Mouse (Mus musculus): ENCODE measurements around the gene Hsd17b14. TPM values are rescaled to one million over a fixed set of nuclear protein-coding genes. Genes with fewer than 3 reads are reported as not detected.
"Not testable (repeated sequence)": the region's sequence is repeated elsewhere in the genome, so short reads cannot be mapped to it uniquely, and the experiment has no call there.

Gene Hsd17b14
- total RNA-seq, 2 experiments from 2014 or later, result 0.41 TPM; not detected in 1

DNA sequence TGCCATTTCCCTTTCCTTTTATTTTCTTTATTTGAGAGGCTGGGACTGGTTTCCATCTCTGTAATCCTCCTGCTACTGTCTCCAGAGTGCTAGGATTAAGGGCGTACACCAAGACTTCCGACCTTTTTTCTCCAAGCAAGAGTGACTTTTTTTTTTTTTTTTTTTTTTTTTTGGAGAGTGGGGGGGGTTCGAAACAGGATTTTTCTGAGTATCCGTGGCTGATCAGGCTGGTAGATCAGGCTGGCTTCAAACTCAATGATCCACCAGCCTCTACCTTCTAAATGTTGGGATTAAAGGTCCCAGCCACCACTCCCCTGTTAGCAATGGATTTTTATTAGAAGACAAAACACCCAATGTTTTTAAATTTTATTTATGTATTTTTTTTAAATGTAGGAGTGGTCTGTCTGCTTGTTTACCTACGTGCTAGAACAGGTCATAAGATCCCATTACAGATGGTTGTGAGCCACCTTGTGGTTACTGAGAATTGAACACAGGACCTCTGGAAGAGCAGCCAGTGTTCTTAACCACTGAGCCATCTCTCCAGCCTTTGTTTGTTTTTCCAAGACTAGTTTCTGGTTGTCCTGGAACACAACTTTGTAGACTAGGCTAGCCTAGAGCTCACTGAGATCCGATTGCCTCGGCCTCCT, 28.1 kb upstream of the Hsd17b14 start:
- no peak for ATAC-seq (replicated peaks; ENCODE audit: poor library complexity, severe bottlenecking)

DNA sequence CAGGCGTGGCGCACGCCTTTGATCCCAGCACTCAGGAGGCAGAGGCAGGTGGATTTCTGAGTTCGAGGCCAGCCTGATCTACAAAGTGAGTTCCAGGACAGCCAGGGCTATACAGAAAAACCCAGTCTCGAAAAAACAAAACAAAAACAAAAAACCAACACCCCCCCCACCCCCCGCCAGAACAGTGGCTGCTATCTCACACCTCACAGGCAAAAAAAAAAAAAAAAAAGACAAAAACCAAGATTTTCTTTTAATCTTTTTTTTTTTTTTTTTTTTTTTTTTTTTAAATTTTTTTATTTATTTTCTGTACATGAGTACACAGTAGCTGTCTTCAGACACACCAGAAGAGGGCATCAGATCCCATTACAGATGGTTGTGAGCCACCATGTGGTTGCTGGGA, 27.5 kb upstream of the Hsd17b14 start:
- not testable (repeated sequence) for ATAC-seq (replicated peaks; ENCODE audit: poor library complexity, severe bottlenecking)

DNA sequence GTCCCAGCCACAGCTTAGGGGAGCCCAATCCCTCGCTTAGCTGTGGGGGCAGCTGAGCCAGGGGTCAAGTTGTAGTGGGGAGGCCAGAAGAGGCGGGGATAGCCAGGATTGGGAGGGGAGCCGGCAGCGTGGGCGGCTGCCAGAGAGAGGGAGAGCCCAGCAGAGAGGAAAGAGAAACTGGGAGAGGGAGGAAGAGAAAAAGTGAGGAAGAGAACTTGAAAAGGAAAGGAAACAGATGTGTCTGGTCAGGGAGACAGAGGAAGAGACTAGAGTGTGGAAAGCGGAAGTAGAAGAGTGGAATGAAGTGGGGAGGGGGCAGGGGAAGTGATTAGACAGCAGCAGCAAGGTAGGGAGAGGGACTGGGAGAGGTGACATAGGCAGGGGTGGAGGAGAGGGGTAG, 25.2 kb upstream of the Hsd17b14 start:
- peak; percentile 44 for ATAC-seq (replicated peaks; ENCODE audit: poor library complexity, severe bottlenecking)

DNA sequence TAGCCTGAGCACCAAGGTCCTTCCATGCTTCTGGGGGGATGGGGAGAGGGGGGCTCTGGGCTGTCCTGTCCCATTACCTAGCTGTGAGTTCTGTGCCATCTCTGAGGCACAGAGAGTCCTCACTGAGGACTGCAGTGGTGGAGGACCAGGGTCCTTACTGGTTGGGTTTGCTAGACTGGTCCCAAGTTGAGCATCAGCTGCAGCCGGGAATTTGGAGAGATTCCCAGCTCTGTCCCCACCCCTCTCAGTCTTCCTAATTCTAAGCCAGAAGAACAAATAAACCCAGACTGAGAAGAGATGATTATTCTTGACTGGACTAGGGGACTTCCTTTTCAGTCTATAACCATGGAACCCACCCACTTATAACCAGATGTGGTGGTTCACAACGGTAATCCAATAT, 24.1 kb upstream of the Hsd17b14 start:
- no peak for ATAC-seq (replicated peaks; ENCODE audit: poor library complexity, severe bottlenecking)

DNA sequence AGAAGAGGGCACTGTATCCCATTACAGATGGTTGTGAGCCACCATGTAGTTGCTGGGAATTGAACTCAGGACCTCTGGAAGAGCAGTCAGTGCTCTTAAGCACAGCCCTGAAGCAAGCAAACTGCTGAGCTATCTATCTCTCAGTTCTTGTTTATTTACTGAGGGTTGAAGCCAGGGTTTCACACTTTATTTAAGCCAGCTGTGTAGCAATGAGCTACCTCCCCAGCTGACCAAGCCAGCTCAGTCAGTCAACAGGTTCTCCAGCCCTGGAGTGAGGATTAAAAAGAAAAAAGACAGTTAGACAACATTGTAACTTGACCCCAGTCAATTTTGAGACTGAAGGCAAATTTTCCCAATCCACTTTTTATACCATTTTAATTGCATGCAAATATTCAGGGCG, 19.0 kb upstream of the Hsd17b14 start:
- no peak for ATAC-seq (replicated peaks; ENCODE audit: poor library complexity, severe bottlenecking)

DNA sequence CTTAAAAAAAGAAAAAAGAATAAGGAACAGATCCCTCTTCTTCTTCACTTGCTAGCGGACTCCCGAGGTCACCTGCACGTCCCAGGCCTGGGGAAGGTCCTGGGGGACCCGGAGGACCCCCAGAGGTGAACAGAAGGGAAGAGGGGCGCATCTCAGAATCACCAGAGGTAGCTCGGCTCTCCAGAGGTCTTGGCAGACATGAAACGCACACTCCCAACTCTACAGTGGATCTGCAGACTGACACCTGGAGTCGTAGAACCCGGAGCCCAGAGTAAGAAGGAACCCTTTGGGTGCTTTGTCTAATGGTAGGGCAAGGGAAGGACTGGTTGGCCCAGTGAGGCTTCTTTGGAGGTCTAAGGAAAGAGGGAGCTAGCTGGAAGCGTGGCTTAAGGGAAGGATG, 17.1 kb upstream of the Hsd17b14 start:
- no peak for ATAC-seq (replicated peaks; ENCODE audit: poor library complexity, severe bottlenecking)

DNA sequence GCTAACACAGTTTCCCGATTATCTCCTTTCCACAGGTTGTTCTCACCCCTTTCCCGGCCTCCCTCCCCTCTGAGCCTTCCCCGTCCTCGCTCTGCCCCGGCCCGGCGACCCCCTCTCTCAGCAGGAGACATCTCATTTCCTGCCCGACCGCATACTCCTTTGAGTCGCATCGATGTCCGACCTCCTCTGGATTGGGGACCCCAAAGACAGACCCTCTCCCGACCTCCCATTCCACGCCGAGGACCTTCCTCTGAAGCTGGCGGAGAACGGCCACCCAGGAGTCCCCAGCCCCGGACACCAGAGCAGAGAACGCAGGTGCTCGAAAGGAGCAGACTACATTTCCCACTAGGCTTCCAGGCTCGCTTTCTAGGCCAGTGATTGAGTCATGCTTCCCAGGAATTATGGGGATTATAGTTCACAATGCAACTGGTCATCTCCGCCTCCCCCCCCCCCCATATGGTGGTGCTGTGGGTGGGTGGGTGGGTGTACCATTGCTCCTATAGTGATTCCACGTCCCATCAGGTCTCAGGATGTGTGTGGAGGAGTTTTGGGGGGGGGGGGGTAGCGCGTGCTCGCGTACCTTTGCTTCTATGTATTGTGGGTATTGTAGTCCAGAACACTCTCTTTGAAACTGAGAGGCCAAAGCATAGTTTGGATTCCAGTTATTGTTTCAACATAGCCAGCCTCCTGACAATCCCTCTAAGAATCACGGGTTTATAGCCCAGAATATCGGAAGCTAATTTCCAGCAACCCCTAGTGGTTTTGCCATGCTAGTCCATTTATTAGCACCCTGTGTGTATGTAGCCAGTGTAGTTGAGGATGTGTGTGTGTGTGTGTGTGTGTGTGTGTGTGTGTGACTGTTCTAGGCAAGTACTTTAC, 16.3 kb upstream of the Hsd17b14 start:
- peak; percentile 86 for ATAC-seq (replicated peaks; ENCODE audit: poor library complexity, severe bottlenecking)

DNA sequence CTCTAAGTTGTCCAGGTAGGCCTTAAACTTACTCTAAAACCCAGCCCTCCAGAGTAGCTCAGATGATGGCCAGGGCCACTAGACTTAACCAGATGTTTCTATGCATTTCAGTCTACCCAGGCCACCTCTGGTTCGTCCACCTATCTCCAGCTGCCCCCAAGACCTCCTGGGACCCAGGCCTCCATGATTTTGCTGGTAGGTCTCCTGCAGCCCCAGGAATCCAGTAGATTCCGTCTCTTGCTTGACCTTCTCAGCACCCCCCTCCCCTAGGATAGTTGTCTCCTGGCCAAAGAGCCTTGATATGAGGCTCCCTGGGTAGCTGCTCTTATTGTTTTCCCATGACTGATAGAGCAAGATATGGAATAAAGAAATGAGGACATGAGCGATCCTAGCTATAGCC, 15.6 kb upstream of the Hsd17b14 start:
- ATAC-seq (replicated peaks; ENCODE audit: poor library complexity, severe bottlenecking), result no peak

DNA sequence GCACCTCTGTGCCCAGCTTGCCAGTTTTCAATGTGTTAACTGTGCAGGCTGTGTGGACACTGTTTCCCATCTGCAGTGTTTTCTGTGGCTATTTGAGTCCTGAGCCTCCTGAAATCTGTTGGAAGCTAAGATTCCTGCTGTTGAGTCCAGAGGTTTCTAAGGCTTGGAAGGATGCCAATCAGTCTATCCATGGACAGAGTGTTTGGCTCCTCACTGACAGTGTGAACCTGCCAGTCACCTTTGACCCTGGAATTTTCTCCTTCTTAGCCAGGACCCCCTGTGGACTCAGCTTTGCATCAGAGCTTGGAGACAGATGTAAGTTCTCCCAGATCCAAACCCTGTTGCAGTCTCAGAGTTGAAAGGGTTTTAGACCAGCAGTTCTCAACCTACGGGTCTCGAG, 14.5 kb upstream of the Hsd17b14 start:
- no peak for ATAC-seq (replicated peaks; ENCODE audit: poor library complexity, severe bottlenecking)

DNA sequence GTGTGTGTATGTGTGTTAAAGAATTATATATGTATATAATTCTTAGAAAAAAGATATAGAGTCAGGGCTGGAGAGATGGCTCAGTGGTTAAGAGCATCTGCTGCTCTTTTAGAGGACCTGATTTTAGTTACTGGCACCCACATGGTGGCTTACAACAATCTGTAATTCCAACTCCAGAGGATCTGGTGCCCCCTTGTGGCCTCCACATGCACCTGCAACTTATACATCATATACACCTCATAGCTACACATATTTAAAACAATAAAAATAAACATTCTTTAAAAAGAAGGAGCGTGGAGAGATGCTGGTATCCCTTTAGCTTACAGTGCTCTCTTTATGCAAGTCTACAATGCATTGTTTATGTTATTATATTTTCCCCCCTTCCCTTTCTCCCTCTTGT, 10.2 kb upstream of the Hsd17b14 start:
- no peak for ATAC-seq (replicated peaks; ENCODE audit: poor library complexity, severe bottlenecking)

DNA sequence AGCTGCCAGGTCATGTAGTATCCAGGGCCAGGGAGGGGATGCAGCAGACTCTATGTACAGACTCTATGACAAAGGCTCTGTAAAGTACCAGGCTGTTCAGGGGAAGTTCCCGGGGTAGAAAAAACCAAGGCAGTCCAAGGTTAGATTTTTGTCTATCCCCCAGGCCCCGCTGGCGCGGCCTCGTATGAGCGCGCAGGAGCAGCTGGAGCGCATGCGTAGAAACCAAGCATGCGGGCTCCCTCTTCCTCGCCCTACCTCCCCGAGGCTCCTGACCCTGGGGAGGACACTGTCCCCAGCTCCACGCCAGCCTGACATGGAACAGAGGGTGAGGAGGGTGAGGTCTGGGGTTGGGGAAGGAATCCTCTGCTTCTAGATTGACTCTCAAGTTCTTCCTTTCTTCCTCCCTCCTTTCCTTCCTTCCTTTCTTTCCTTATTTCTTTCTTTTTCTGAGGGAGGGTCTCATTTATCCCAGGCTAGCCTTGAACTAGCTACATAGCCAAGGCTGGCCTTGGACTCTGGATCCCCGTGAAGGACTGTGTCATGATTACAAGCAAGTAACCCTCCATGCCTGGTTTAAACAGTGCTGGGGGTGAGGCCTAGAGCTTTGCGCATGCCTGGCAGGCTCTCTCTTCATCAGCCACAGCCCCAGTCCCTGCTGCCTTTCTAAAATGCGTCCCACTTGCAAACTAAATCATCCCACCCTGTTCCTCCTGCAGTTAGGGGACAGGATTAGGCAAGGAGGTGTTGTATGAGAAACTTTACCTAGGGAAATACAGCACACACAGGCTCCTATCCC, 4.9 kb upstream of the Hsd17b14 start:
- ATAC-seq (replicated peaks; ENCODE audit: poor library complexity, severe bottlenecking), result no peak

DNA sequence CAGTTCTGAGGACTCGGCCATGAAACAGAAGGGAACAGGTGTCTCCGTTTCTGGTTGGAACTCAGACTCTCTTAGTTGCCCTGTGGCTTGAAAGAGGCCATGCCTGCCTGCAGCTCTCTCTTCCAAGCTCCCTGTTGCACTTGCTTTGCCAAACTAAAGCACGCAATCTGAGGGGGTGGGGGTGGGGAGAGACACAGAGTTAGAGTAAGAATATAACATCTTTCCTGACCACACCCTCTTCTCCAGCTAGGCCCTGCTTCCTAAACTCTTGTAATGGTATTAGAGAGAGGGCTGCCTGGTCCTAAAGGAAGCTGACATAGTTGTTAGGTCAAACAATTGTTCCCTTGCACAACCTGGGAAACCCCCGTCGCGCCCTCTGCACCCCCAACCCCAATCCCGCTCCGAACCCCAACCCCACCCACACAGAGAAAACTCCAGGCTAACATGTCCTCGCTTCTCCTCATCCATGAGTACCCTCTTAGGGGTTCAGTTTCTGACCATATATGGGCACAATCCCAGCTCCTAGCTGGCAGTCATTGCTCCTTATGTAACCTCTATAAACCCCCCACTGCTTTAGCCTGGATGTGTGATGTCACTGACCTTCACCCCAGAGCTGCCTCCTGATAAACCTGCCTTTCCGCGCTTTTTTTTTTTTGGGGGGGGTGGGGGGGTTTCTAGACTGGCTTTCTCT, 3.7 kb upstream of the Hsd17b14 start:
- no peak for ATAC-seq (replicated peaks; ENCODE audit: poor library complexity, severe bottlenecking)

DNA sequence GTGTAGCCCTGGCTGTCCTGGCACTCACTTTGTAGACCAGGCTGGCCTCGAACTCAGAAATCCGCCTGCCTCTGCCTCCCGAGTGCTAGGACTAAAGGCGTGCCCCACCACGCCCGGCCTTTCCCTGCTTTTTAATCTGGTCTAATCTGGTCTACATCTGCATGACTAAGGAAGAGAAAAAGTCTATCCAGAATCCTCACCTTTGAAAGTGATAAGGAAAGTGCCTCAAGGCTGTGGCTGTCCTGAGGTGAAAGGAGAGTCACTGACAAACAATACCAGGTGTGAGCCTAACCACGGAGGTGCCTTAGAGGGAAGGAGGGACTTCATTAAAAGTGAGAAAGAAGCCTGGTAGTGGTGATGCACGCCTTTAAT, 3.2 kb upstream of the Hsd17b14 start:
- ATAC-seq (replicated peaks; ENCODE audit: poor library complexity, severe bottlenecking), result no peak

DNA sequence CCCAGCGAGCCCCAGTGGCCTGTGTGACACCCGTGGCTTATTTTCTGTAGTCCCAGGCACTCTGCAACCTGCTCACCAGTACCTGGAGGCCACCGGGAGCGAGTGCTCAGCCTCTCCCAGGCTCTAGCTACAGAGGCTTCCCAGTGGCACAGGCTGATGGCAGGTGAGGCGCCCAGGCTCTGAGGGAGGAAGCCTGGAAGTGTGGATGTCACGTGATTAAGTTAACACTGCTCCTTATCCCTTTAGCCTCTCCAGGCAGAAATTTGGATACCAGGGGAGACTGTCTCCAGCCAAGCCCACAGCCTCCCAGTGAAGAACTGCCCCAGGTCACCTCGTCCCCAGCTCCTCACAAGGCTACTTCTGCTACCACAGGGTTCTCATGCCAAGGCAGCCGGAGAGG, 1.2 kb upstream of the Hsd17b14 start:
- ATAC-seq (replicated peaks; ENCODE audit: poor library complexity, severe bottlenecking), result no peak

DNA sequence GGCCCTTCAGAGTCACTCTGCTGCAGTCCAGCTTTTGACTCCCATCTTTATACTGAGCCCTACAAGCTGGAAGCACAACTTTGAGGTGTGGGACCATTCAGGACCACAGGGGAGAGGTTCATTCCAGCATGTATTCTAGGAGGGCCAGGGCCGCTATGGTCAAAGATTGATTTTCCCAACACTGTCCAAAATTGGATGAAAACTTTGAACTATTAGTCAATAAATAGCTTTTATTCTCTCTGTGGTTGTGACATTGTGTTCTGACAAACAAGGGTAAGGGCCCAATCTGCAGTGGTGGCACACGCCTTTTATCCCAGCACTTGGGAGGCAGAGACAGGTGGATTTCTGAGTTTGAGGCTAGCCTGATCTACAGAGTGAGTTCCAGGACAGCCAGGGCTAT, 703 bp upstream of the Hsd17b14 start:
- no peak for ATAC-seq (replicated peaks; ENCODE audit: poor library complexity, severe bottlenecking)

DNA sequence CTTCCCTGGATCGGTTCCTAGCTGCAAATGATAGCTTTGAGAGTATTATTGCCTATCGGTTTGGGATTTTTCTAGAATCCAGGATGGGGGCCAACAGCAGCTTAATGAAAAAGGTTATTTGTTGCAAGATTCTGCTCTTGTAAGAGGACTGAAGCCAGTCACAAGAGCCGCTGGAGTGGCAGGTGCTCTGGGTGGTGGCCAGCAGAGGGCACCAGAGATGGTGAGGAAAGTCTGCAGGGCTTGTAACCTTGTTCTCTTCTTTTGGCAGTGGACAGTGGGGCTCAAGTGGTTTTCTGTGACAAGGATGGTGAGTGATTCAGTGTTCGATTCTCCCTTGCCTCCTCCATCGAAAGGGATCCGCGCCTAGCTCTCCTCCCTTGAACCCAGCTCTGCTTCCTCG, 1.1 kb downstream of the Hsd17b14 start:
- ATAC-seq (replicated peaks; ENCODE audit: poor library complexity, severe bottlenecking), result peak; percentile 90

DNA sequence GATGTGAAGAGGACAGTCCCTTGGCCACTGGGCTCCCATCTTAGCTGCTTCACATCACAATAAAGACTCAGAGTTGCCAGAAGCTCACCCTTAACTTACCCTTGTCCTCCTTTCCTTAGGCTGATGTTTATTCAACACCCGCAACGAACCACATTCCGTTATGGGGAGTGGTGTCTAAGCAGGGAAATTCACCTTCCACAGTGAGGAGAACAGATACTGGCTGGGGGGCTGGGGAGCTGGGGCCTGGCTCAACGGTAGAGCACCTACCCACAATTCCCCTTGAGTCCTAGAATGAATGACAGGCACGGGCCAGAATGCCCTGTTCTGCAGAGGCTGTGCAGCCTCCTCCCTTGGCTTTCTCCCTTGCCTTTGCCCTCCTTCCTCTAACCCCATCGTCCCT, 4.2 kb downstream of the Hsd17b14 start:
- no peak for ATAC-seq (replicated peaks; ENCODE audit: poor library complexity, severe bottlenecking)

DNA sequence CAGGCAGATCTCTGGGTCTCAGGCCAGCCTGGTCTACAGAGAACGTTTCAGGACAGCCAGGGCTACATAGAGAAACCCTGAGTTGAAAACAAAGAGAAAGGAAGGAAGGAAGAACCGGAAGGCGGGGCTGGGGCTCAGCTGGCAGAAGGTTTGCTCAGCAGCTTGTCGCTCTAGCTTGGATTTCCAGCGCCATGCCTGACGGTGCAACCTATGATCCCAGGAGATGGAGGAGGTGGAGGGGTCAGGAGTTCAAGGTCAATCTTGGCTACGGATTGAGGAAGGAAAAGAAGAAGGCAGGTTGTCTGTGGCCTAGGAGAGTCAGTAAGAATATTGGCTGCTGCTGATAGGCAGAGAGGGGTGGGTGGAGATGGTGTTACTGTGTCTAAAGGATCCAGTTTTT, 5.5 kb downstream of the Hsd17b14 start:
- ATAC-seq (replicated peaks; ENCODE audit: poor library complexity, severe bottlenecking), result no peak

DNA sequence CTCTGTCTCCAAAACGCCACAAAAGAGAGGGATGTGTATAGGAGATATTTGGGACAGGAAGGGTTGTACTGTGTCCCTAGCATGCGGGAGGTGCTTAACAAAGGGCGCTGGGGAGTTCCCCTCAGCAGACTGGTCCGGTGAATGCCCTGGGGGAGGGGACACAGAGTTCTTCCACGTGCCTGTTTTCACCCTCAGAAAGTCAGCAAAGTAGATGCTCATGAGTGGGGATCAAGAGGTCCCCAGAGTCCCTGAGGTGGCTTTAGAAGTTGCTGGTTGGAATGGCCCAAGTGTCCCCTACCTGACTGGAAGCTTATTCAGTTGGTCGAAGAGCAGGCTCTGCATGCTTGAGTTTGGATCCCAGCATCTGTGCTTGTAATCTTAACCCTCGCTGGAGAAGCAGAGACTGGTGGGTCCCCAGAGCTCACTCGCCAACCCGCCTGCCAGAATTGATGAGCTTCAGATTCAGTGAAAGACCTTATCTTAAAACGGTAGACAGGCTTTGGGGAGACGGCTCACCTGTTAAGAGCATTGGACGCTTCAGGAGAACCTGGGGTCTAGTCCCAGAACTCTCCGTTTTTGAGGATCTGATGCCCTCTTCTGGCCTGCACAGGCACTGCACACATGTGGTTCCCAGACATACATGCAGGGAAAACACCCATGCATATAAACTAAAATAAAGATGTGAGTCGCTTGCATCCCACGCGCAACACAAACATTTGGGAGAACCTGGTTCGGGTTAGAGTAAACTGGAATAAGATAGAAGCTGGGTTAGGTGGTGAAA, 6.3 kb downstream of the Hsd17b14 start:
- peak; percentile 71 for ATAC-seq (replicated peaks; ENCODE audit: poor library complexity, severe bottlenecking)
